Mouse (Mus musculus) cerebellum, adult 2 months (tissue): ENCODE data around the gene Fbxo48. TPM values are rescaled to one million over a fixed set of nuclear protein-coding genes. Genes with fewer than 3 reads are reported as not detected.

ENCODE experiments used
- DNase-seq, 2 experiments: peaks; one replicate each; pipeline ENCODE4 v3.0.0; 2021
- H3K27ac ChIP-seq: fragments of 200-500 bp; 2 replicates; pipeline ENCODE4 v1.5.1; 2012; ENCODE audit warnings: low read length, control low read depth, inconsistent platforms; ENCODE audit not compliant: insufficient read depth
- H3K27me3 ChIP-seq: fragments of 200-500 bp; 2 replicates; pipeline ENCODE4 v1.6.1; 2012; ENCODE audit warnings: inconsistent platforms, mild to moderate bottlenecking, low read length, moderate library complexity; ENCODE audit not compliant: control insufficient read depth, insufficient read depth
- H3K4me1 ChIP-seq: fragments of 200-500 bp; 2 replicates; pipeline ENCODE4 v1.6.1; 2011; ENCODE audit warnings: low read length; ENCODE audit not compliant: control insufficient read depth, insufficient read depth
- H3K4me3 ChIP-seq: fragments of 200-500 bp; replicated peaks from 2 replicates; pipeline ENCODE3; 2011; ENCODE audit warnings: mild to moderate bottlenecking, low read depth, low read length, control low read depth; ENCODE audit not compliant: insufficient read depth
- CTCF ChIP-seq: fragments of 200-500 bp; IDR thresholded peaks from 2 replicates; pipeline ENCODE4 v1.5.1; 2011; ENCODE audit warnings: low read depth, mild to moderate bottlenecking, control low read depth, low read length, moderate library complexity, borderline replicate concordance; ENCODE audit not compliant: insufficient read depth
- POLR2A ChIP-seq: fragments of 200-500 bp; IDR thresholded peaks from 2 replicates; pipeline ENCODE4 v1.6.1; 2011; ENCODE audit warnings: low read length, control low read depth, borderline replicate concordance; ENCODE audit not compliant: insufficient read depth
- WGBS: fragments of 180-500 bp; shearing (Covaris S2); methylation state at CpG from one replicate; pipeline ENCODE4 v1.1.7; 2018; 5-methylcytosine and 5-hydroxymethylcytosine counted together
- polyA plus RNA-seq: library from polyadenylated mRNA; depleted of rRNA; stranded (reverse); fragments of >200 nt; gene quantifications from 2 replicates; pipeline ENCODE4 v1.2.3, GENCODE M21; 2012

The Fbxo48 gene
- polyA plus RNA-seq, 1 experiment, result 0.61 TPM

- Histone ChIP-seq H3K4me3 (no peak overlapping the region), H3K4me1 (no peaks in the 10 kb centered on the region), H3K27ac (no peak overlapping the region), H3K27me3 (no peaks in the 10 kb centered on the region)
- 95% methylated on average over 3 of the region's 3 CpGs for WGBS
- TF ChIP-seq CTCF, result no peak
- TF ChIP-seq POLR2A, result no peak
- no peak for DNase-seq
Measured at GRCm38 (mm10) chr11:16932159-16932558, 19.0 kb upstream of the Fbxo48 start.

DNA sequence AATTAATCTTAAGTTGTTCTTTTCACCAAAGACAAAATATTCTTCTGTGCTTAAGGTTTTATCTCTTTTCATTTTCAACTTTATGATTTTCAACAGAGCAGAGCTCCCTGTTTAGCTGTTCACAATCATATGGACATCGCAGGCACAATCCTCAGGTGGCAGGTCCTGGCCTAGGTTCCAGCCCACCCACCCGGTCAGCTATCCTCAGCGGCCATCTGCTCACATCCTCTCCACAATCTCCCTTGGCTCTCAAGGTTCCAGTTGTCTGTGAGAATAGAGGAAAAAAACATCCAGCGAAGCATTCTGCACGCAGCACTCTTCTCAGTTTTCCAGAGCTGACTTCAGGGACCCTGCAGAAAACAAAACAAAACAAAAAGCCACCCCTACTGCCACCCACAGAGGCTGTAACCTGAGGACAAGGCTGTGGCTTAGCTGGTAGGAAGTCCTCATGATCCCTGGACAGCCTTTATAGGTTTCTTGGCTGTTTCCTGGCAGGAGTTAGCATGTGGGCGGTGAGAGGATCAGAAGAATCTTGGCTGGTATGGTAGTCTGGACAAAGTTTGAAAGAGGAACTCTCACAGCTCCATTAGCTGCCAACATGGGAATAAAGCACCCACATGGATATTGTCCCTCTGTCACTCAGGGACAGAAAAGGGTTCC is 15.5 kb upstream of the Fbxo48 start:
- H3K4me3 ChIP-seq, result no peak overlapping the region
- H3K4me1 ChIP-seq, result no peaks in the 10 kb centered on the region
- H3K27ac ChIP-seq, result no peak overlapping the region
- DNase-seq, result no peak
- H3K27me3 ChIP-seq, result no peaks in the 10 kb centered on the region
- TF ChIP-seq CTCF, result no peak
- TF ChIP-seq POLR2A, result no peak
- WGBS, result 15% methylated on average over 6 of the region's 6 CpGs

GRCm38 (mm10) chr11:16941103-16941793 is 9.9 kb upstream of the Fbxo48 start:
- no peak for DNase-seq
- no peak for TF ChIP-seq CTCF
- TF ChIP-seq POLR2A, result no peak
- no peaks in the 10 kb centered on the region for H3K27me3 ChIP-seq
- no peaks in the 10 kb centered on the region for H3K4me1 ChIP-seq
- no peak overlapping the region for H3K4me3 ChIP-seq
- H3K27ac ChIP-seq, result no peak overlapping the region
- WGBS, result 24% methylated on average over 4 of the region's 4 CpGs

DNA sequence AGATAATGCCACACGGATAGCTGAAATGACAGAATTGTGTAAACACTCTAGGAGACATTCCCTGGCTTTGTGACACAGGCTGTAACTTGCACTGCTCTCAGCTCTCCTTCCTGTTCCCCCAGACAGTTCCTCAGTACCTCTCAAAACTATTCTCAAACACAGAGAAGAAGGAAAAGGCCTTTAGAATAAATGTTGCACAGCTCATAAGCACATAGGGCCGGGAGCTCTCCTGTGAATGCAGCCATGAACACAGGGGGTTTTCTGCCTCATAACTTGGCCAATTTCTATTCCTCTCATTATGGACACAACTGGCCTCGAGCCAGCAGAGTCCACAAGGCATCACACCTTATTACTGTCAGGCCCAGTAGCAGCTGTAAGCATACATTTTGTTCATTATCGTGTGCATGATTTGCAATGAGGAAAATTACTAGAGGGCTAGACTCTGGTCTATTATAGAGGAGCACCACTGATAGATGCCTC is 9.2 kb upstream of the Fbxo48 start:
- Histone ChIP-seq H3K4me1 (no peaks in the 10 kb centered on the region), H3K27ac (no peak overlapping the region), H3K4me3 (no peak overlapping the region), H3K27me3 (no peaks in the 10 kb centered on the region)
- WGBS, result 14% methylated on average over 4 of the region's 4 CpGs
- no peak for DNase-seq
- TF ChIP-seq POLR2A, result no peak
- no peak for TF ChIP-seq CTCF

DNA sequence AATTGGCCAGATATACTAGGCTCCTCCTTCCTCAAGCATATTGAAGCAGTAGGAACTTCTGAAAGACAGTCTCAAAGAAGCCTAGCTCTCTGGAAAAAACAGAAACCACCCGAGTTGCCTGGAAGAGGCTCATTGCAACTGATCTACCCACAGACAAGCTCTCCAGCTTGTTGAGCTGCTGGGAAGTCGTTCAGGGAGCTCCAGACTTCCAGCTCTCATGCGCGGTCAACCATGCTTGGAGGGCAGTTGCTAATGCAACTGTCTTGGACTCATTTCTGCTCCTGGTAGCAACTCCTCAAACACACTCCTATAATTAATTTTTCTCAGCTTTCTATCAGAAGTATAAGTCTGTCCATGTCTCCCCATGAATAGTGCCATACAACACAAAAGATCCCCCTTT is 8.2 kb upstream of the Fbxo48 start:
- Histone ChIP-seq H3K4me3 (no peak overlapping the region), H3K27ac (no peak overlapping the region), H3K4me1 (no peaks in the 10 kb centered on the region), H3K27me3 (no peaks in the 10 kb centered on the region)
- WGBS, result 57% methylated on average over 4 of the region's 4 CpGs
- TF ChIP-seq CTCF (no peak), POLR2A (no peak)
- DNase-seq, result no peak

DNA sequence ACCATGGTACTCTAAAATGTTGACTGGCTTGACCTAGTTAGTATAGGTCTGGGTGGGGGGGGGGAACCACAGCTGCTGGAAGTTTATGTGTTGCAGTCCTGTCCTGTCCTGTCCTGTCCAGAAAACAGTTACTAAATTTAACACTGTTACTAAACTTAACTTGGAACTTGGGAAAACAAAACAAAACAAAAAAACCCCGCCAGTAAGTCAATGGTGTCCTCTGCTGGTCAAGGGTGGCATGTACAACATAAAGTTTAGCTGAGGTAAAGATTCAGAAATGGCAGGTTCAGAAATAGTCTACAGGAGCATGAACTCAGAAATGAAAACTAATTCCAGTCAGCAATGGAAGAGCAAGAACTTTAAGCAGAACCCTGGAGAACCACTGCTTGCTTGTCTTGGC is 2.4 kb upstream of the Fbxo48 start:
- no peaks in the 10 kb centered on the region for H3K27me3 ChIP-seq
- 12% methylated on average over 1 of the region's 1 CpGs for WGBS
- no peaks in the 10 kb centered on the region for H3K4me1 ChIP-seq
- no peak for DNase-seq
- no peak overlapping the region for H3K4me3 ChIP-seq
- TF ChIP-seq POLR2A (no peak), CTCF (no peak)
- H3K27ac ChIP-seq, result no peak overlapping the region

DNA sequence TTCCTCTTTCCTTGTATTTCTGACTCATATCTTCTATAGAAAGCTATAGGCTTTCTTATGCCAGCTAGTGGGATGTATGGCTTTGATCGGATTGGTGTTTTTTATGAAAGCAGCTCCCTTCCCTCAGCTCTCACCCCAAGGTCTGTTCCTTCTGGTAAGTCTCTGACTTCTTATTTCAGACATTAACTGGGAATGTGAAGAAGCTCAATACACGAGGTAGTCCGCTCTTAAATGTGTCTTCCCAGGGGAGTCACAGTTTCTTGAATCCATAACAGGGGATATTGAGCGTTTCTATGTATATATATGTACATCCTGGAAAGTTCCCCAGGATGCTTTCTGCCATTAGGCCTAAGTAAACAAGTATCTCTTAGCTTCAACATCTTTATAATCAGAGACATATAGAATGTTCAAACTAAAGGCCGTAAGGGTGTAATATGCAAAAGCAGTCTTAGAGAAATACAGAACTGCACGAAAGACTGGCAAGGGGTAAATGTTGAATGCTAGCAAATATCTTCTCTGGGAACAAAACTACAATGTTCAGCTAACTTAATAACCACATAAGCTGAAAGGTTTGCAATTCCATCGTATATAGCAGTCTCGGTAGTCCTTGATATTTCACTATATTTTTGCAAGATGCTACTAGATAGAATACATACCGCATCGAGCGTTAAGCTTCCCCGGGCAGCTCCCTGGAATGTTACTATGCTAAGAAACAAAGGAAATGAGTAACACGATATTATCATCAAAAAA is 774 bp upstream of the Fbxo48 start:
- Histone ChIP-seq H3K27ac (no peak overlapping the region), H3K4me3 (peak overlapping the region; percentile 64), H3K4me1 (no peaks in the 10 kb centered on the region), H3K27me3 (no peaks in the 10 kb centered on the region)
- 34% methylated on average over 13 of the region's 13 CpGs for whole genome bisulfite sequencing
- DNase-seq, result no peak
- TF ChIP-seq POLR2A, result no peak
- TF ChIP-seq CTCF, result no peak
